Mouse (Mus musculus) liver, adult 2 months (tissue): ENCODE measurements around the gene Snai3. TPM values are rescaled to one million over a fixed set of nuclear protein-coding genes. Genes with fewer than 3 reads are reported as not detected.
A peak's percentile ranks its signal among the peaks of the same experiment; 100 is the strongest.

Source experiments
- DNase-seq: peaks from one replicate; pipeline ENCODE4 v3.0.0-alpha.2; 2011; ENCODE audit warnings: low read depth, low spot score; ENCODE audit errors: extremely low read depth
- H3K27ac ChIP-seq: fragments of 200-500 bp; replicated peaks from 2 replicates; pipeline ENCODE4 v1.5.1; 2012; ENCODE audit warnings: low read depth, mild to moderate bottlenecking, control low read depth, inconsistent platforms, low read length; ENCODE audit not compliant: insufficient read depth
- H3K27me3 ChIP-seq: fragments of 200-500 bp; 2 replicates; pipeline ENCODE4 v1.6.1; 2012; ENCODE audit warnings: mild to moderate bottlenecking, moderate library complexity, low read length, inconsistent platforms; ENCODE audit not compliant: control insufficient read depth, insufficient read depth
- H3K36me3 ChIP-seq: fragments of 200-500 bp; 2 replicates; pipeline ENCODE4 v1.6.1; 2012; ENCODE audit warnings: low read length, inconsistent platforms; ENCODE audit not compliant: control insufficient read depth, insufficient read depth
- H3K4me1 ChIP-seq: fragments of 200-500 bp; 2 replicates; pipeline ENCODE4 v1.6.1; 2011; ENCODE audit warnings: low read length; ENCODE audit not compliant: control insufficient read depth, insufficient read depth
- H3K4me3 ChIP-seq: fragments of 200-500 bp; 2 replicates; pipeline ENCODE4 v1.5.1; 2011; ENCODE audit warnings: low read depth, mild to moderate bottlenecking, control low read depth, low read length, moderate library complexity; ENCODE audit not compliant: insufficient read depth
- H3K79me2 ChIP-seq: fragments of 200-500 bp; 2 replicates; pipeline ENCODE4 v1.6.1; 2012; ENCODE audit warnings: inconsistent platforms, mild to moderate bottlenecking, low read length, moderate library complexity; ENCODE audit not compliant: control insufficient read depth, insufficient read depth
- H3K9ac ChIP-seq: fragments of 200-500 bp; 2 replicates; pipeline ENCODE4 v1.6.1; 2012; ENCODE audit warnings: low read depth, mild to moderate bottlenecking, control low read depth, inconsistent platforms, low read length
- CTCF ChIP-seq: fragments of 200-500 bp; IDR thresholded peaks from 2 replicates; pipeline ENCODE4 v1.5.1; 2011; ENCODE audit warnings: low read depth, low read length, control low read depth
- POLR2A ChIP-seq: fragments of 200-500 bp; IDR thresholded peaks from 2 replicates; pipeline ENCODE4 v1.6.1; 2011; ENCODE audit warnings: low read length, control low read depth; ENCODE audit not compliant: insufficient read depth; ENCODE audit errors: extremely low read depth
- WGBS: fragments of 180-500 bp; shearing (Covaris S2); methylation state at CpG from one replicate; pipeline ENCODE4 v1.1.7; 2018; 5-methylcytosine and 5-hydroxymethylcytosine counted together
- polyA plus RNA-seq: library from polyadenylated mRNA; depleted of rRNA; stranded (reverse); fragments of >200 nt; gene quantifications from 2 replicates; pipeline ENCODE4 v1.2.3, GENCODE M21; 2012
- total RNA-seq: library from RNA; depleted of rRNA; stranded (reverse); fragments of >200 nt; gene quantifications from 2 replicates; pipeline ENCODE4 v1.2.3, GENCODE M21; 2014

Snai3 gene
- total and polyA plus RNA-seq, 2 experiments, result 0.44 TPM; not detected in 1

DNA sequence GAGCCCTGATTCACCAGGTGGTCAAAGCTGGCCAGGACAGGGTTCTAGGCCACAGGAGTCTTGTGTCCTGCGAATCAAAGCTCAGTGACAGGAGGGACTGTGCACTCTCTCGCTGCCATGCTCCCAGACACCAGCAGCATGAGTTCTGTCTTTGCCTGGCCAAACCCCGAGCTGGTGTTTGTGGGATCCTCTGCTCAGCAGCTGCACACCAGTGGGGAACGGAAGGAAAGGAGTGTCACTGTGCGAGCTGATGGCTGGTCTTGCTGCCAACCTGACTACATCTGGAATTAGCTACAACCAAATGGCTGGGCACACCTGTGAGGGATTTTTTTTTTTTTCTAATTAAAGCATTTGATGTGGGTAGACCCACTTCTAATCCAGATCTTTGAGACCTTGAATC is 10.2 kb upstream of the Snai3 start:
- Histone ChIP-seq H3K36me3 (no peaks in the 10 kb centered on the region), H3K4me3 (no peak overlapping the region), H3K27me3 (no peaks in the 10 kb centered on the region), H3K4me1 (peaks cover 10% of the 10 kb centered on the region), H3K79me2 (peaks cover 12% of the 10 kb centered on the region), H3K9ac (no peak overlapping the region), H3K27ac (no peak overlapping the region)
- 89% methylated on average over 5 of the region's 5 CpGs for WGBS
- TF ChIP-seq POLR2A, result no peak
- TF ChIP-seq CTCF, result no peak
- no peak for DNase-seq

DNA sequence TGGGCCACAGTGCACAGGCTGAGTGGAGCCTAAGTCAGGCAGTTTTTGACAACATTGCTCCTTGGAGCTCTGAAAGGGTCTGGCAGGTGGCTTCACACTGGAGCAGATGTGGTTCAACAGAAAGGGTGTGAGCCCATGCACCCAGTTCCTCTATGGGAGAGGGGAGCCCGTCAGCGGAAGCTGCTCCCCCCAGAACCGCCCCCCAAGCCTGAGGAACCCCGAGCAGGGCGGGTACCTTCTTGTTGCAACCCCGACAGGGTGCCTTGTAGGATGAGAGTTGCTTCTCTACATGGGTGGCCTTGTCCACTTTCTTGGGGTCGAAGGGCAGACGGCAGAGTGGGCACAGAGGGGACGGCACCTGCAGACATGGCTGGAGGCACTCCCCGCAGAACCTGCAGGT is 9.4 kb upstream of the Snai3 start:
- H3K4me1 ChIP-seq, result peaks cover 10% of the 10 kb centered on the region
- no peaks in the 10 kb centered on the region for H3K36me3 ChIP-seq
- no peak overlapping the region for H3K4me3 ChIP-seq
- no peak for TF ChIP-seq CTCF
- no peak for TF ChIP-seq POLR2A
- H3K9ac ChIP-seq, result no peak overlapping the region
- DNase-seq, result no peak
- H3K79me2 ChIP-seq, result peaks cover 6% of the 10 kb centered on the region
- no peak overlapping the region for H3K27ac ChIP-seq
- 93% methylated on average over 10 of the region's 10 CpGs for WGBS
- H3K27me3 ChIP-seq, result no peaks in the 10 kb centered on the region

- Histone ChIP-seq H3K9ac (no peak overlapping the region), H3K27me3 (no peaks in the 10 kb centered on the region), H3K36me3 (no peaks in the 10 kb centered on the region), H3K4me3 (no peak overlapping the region), H3K79me2 (peaks cover 5% of the 10 kb centered on the region; the same call in 1 of the 2 replicates), H3K27ac (no peak overlapping the region), H3K4me1 (peaks cover 7% of the 10 kb centered on the region)
- 36% methylated on average over 6 of the region's 6 CpGs for WGBS
- TF ChIP-seq POLR2A (no peak), CTCF (no peak)
- no peak for DNase-seq
Observed at GRCm38 (mm10) chr8:122469407-122469806, 8.9 kb upstream of the Snai3 start.

- H3K79me2 ChIP-seq, result no peaks in the 10 kb centered on the region
- H3K4me3 ChIP-seq, result no peak overlapping the region
- H3K4me1 ChIP-seq, result peaks cover 13% of the 10 kb centered on the region
- no peak for DNase-seq
- H3K27ac ChIP-seq, result no peak overlapping the region
- H3K27me3 ChIP-seq, result no peaks in the 10 kb centered on the region
- TF ChIP-seq CTCF (no peak), POLR2A (no peak)
- H3K9ac ChIP-seq, result no peak overlapping the region
- H3K36me3 ChIP-seq, result no peaks in the 10 kb centered on the region
- WGBS, result 94% methylated on average over 13 of the region's 13 CpGs
Observed at GRCm38 (mm10) chr8:122467816-122468215, 7.3 kb upstream of the Snai3 start.

DNA sequence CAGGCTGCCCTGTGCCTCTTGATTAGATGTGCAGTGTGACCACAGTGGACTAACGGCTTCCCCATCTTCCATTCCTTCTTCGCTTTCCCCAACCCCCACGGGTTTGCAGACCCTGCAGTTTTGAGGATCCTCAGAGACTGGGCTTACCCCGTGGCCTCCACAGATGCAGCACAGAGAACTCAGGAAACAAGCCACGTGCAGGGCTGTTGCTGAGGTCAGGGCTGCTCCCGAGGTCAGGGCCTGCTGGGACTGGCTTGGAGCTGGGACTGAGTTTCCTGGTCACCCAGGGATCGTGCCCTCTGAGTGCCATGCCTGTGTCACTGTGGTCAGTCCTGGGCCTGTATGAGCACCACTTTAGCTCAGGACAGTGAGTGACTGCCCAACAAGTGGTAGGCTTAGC is 4.5 kb upstream of the Snai3 start:
- H3K27ac ChIP-seq, result no peak overlapping the region
- peak; percentile 45 for DNase-seq
- no peak overlapping the region for H3K4me3 ChIP-seq
- no peaks in the 10 kb centered on the region for H3K79me2 ChIP-seq
- TF ChIP-seq POLR2A, result no peak
- TF ChIP-seq CTCF, result no peak
- no peaks in the 10 kb centered on the region for H3K36me3 ChIP-seq
- H3K27me3 ChIP-seq, result no peaks in the 10 kb centered on the region
- no peak overlapping the region for H3K9ac ChIP-seq
- peaks cover 22% of the 10 kb centered on the region for H3K4me1 ChIP-seq
- WGBS, result 31% methylated on average over 7 of the region's 7 CpGs

DNA sequence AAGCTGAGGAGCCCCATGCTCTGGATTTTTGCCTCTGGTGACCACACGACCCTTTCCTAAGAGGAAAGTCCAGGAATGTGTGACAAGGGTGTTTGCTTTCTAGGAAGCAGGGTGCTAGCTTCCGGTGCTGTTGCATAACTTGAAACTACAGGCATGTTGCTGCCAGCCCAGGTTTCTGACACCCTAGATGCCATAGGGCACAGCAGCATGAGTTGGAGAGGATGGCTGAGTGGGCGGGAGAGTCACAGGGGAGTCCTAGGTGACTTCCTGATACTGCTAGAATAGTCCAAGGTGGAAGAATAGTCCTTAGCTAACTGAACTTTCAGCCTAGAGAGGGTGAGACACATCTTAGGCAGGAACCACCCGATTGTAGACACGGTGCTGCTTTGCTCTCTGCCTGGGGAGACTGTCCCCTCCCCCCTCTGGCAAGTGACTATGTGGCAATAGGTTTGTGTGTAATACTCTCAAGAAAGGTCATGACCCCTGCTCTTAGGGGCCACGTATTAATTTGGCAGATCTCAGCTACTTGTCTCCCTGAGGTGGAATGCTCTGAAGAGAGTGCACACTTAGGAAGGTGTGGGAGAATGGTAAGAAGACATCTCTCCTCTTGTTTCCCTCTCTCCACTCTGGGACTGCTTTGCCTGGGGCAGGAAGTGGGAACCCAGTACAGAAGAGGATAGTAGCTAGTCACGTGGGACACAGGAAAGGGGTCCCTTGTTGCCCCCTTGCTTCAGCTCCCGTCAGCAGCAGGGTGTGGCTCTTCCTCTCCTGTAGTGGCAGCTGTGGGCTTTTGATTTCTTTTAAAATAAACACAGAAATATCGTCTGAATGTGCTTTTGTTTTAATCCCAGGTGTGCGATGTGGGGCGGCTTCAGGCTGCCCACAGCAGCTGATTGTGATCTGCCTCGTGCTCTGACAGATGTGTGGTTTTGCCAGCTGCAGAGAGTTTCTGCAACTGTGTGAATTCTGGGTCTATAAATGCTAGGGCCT is 3.4 kb upstream of the Snai3 start:
- Histone ChIP-seq H3K79me2 (no peaks in the 10 kb centered on the region), H3K4me1 (peaks cover 17% of the 10 kb centered on the region), H3K27me3 (no peaks in the 10 kb centered on the region), H3K27ac (no peak overlapping the region), H3K36me3 (no peaks in the 10 kb centered on the region), H3K9ac (no peak overlapping the region), H3K4me3 (no peak overlapping the region)
- TF ChIP-seq POLR2A (no peak), CTCF (no peak)
- WGBS, result 33% methylated on average over 12 of the region's 12 CpGs
- peak; percentile 74 for DNase-seq
